Mouse (Mus musculus) myocyte (in vitro differentiated cells): ENCODE measurements at regions not wholly inside any gene's neighbourhood (a gene's known extent, or its start where the extent isn't known, plus 50 kb on each side); places are given as distances from the start of the nearest gene placed in this dataset.

Source experiments
- CEBPB ChIP-seq: IDR thresholded peaks from 2 replicates; pipeline ENCODE4 v1.6.1; 2011; ENCODE audit warnings: mild to moderate bottlenecking, moderate library complexity; ENCODE audit not compliant: poor library complexity, insufficient read depth, severe bottlenecking
- E2F4 ChIP-seq: IDR thresholded peaks from one replicate; pipeline ENCODE4 v1.6.1; 2011; ENCODE audit warnings: mild to moderate bottlenecking, control low read depth, moderate library complexity; ENCODE audit not compliant: insufficient read depth
- MAX ChIP-seq: IDR thresholded peaks from one replicate; pipeline ENCODE4 v1.6.1; 2011; ENCODE audit warnings: low read depth, mild to moderate bottlenecking, control low read depth
- MYOD1 ChIP-seq, 3 experiments: IDR thresholded peaks; one replicate each; pipeline ENCODE4 v1.6.1; 2011; ENCODE audit warnings: control low read depth in 2 of 3, low read depth in 2 of 3, mild to moderate bottlenecking in 2 of 3, moderate library complexity in 1 of 3; ENCODE audit not compliant: insufficient read length in 2 of 3, control insufficient read depth in 1 of 3
- MYOG ChIP-seq, 3 experiments: IDR thresholded peaks; one replicate each; pipeline ENCODE4 v1.6.1; 2011; ENCODE audit warnings: control low read depth in 2 of 3, low read depth in 2 of 3, mild to moderate bottlenecking in 2 of 3; ENCODE audit not compliant: insufficient read length in 2 of 3, control insufficient read depth in 1 of 3, insufficient read depth in 1 of 3
- POLR2A ChIP-seq: IDR thresholded peaks from one replicate; pipeline ENCODE4 v1.6.1; 2011; ENCODE audit warnings: low read depth, mild to moderate bottlenecking, control low read depth, moderate library complexity; ENCODE audit not compliant: insufficient read length
- POLR2AphosphoS2 ChIP-seq: IDR thresholded peaks from one replicate; pipeline ENCODE4 v1.6.1; 2011; ENCODE audit warnings: low read depth, control low read depth; ENCODE audit not compliant: insufficient read length
- REST ChIP-seq: IDR thresholded peaks from one replicate; pipeline ENCODE4 v1.6.1; 2011; ENCODE audit warnings: mild to moderate bottlenecking, control low read depth, moderate library complexity; ENCODE audit not compliant: insufficient read depth, insufficient read length
- SRF ChIP-seq: IDR thresholded peaks from one replicate; pipeline ENCODE4 v1.6.1; 2011; ENCODE audit warnings: low read depth; ENCODE audit not compliant: control insufficient read depth, insufficient read length
- TCF12 ChIP-seq: IDR thresholded peaks from one replicate; pipeline ENCODE4 v1.6.1; 2011; ENCODE audit warnings: mild to moderate bottlenecking, control low read depth; ENCODE audit not compliant: poor library complexity, insufficient read depth, severe bottlenecking
- TCF3 ChIP-seq: IDR thresholded peaks from one replicate; pipeline ENCODE4 v1.6.1; 2011; ENCODE audit warnings: low read depth, control low read depth; ENCODE audit not compliant: insufficient read length
- USF1 ChIP-seq: IDR thresholded peaks from one replicate; pipeline ENCODE4 v1.6.1; 2011; ENCODE audit warnings: low read depth, mild to moderate bottlenecking, control low read depth, moderate library complexity

GRCm38 (mm10) chr10:117938717-117939116 lies 92.9 kb upstream of the Rap1b start:
- no peak for TF ChIP-seq POLR2A
- no peak for TF ChIP-seq POLR2AphosphoS2
- no peak for TF ChIP-seq TCF12
- no peak for TF ChIP-seq MYOD1 (IDR thresholded peaks at IDR 0.05; ENCODE audit: control insufficient read depth in 1 of 3, insufficient read length in 2 of 3, low read depth in 2 of 3)
- no peak for TF ChIP-seq SRF
- no peak for TF ChIP-seq TCF3
- no peak for TF ChIP-seq MAX
- TF ChIP-seq USF1 = no peak
- no peak for TF ChIP-seq CEBPB
- no peak for TF ChIP-seq E2F4
- no peak for TF ChIP-seq REST
- TF ChIP-seq MYOG (IDR thresholded peaks at IDR 0.05; ENCODE audit: control insufficient read depth in 1 of 3, insufficient read depth in 1 of 3, insufficient read length in 2 of 3, low read depth in 2 of 3) = no peak
